Mouse (Mus musculus) neural tube, embryonic 14.5 days (tissue): ENCODE measurements around the gene Cdk17. TPM values are rescaled to one million over a fixed set of nuclear protein-coding genes. Genes with fewer than 3 reads are reported as not detected.

Experiments
- ATAC-seq: fragments of 200-750 bp; cut with Nextera tagmentation; 2 replicates; pipeline ENCODE4 v1.8.0; 2017; ENCODE audit warnings: low read depth, mild to moderate bottlenecking, moderate TSS enrichment, moderate library complexity
- H3K27ac ChIP-seq: fragments of 300-500 bp; sonication (generic); 2 replicates; pipeline ENCODE4 v1.5.1; 2014; ENCODE audit warnings: low read depth, mild to moderate bottlenecking, control low read depth, low read length, moderate library complexity, mixed read lengths
- H3K27me3 ChIP-seq: fragments of 300-500 bp; sonication (generic); 2 replicates; pipeline ENCODE4 v1.6.1; 2014; ENCODE audit warnings: low read length; ENCODE audit not compliant: control insufficient read depth, insufficient read depth
- H3K36me3 ChIP-seq: fragments of 300-500 bp; sonication (generic); 2 replicates; pipeline ENCODE4 v1.6.1; 2014; ENCODE audit warnings: low read length, mixed read lengths; ENCODE audit not compliant: control insufficient read depth, insufficient read depth
- H3K4me1 ChIP-seq: fragments of 300-500 bp; sonication (generic); 2 replicates; pipeline ENCODE4 v1.6.1; 2014; ENCODE audit warnings: low read length; ENCODE audit not compliant: control insufficient read depth, insufficient read depth
- H3K4me2 ChIP-seq: fragments of 300-500 bp; sonication (generic); 2 replicates; pipeline ENCODE4 v1.6.1; 2014; ENCODE audit warnings: mild to moderate bottlenecking, low read depth, low read length, control low read depth
- H3K4me3 ChIP-seq: fragments of 300-500 bp; sonication (generic); 2 replicates; pipeline ENCODE4 v1.5.1; 2014; ENCODE audit warnings: low read depth, low read length, control low read depth, mixed read lengths
- H3K9ac ChIP-seq: fragments of 300-500 bp; sonication (generic); replicated peaks from 2 replicates; pipeline ENCODE4 v1.6.1; 2014; ENCODE audit warnings: low read depth, mild to moderate bottlenecking, control low read depth, low read length, mixed read lengths
- H3K9me3 ChIP-seq: fragments of 300-500 bp; sonication (generic); 2 replicates; pipeline ENCODE4 v1.6.1; 2016; ENCODE audit warnings: low read length; ENCODE audit not compliant: control insufficient read depth
- WGBS: fragments of 180-500 bp; shearing (Covaris S2); extraction: QIAGEN DNeasy Blood & Tissue Kit; methylation state at CpG from one replicate; pipeline ENCODE4 v1.1.7; 2014; 5-methylcytosine and 5-hydroxymethylcytosine counted together
- polyA plus RNA-seq: library from polyadenylated mRNA; unstranded; fragments of >200 nt; fragmentation: Nextera tagmentation; extraction: Ambion mirVana; gene quantifications from 2 replicates; pipeline ENCODE4 v1.2.1, GENCODE M21; 2014

Gene Cdk17
- polyA plus RNA-seq, 1 experiment from 2014 or later = 62.8 TPM

DNA sequence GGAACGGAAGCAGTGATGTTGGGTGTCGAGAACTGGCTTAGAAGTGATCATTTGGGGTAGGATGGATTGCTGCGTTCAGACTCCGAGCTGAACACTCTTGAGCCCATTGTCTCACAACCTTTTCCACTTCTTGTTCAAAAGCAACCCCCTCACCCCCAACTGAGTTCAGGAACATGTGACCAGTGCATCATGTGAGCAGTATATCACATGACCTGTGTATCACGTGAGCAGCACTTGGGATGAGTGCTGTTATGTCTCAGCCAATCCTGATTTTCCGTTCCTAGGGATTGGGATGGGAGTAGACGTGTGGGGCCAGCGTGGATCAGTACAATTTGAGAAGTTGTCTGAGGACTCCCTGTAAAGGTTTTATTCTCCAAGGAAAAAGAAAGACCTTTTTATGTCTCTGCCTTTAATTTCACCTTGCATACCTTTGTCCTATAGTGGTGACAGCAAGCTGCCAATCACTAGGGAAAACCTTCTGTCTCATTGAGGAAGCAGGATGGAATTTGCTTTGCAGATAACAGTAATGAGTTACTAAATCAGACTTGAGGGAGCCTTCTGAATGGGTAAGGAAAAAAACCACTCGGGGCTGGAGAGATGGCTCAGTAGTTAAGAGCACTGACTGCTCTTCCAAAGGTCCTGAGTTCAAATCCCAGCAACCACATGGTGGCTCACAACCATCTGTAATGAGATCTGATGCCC, 28.7 kb upstream of the Cdk17 start:
- H3K36me3 ChIP-seq = no peaks in the 10 kb centered on the region

GRCm38 (mm10) chr10:93138730-93139129, 21.9 kb upstream of the Cdk17 start:
- H3K27me3 ChIP-seq = no peaks in the 10 kb centered on the region
- 92% methylated on average over 3 of the region's 3 CpGs for WGBS
- H3K4me2 ChIP-seq = no peak overlapping the region
- H3K9me3 ChIP-seq = no peaks in the 10 kb centered on the region
- H3K27ac ChIP-seq = no peak overlapping the region
- no peaks in the 10 kb centered on the region for H3K4me1 ChIP-seq
- ATAC-seq = no peak
- no peak overlapping the region for H3K4me3 ChIP-seq
- no peaks in the 10 kb centered on the region for H3K36me3 ChIP-seq
- H3K9ac ChIP-seq = no peak overlapping the region

More for the DNA sequence above, 28.7 kb upstream of the Cdk17 start:
- H3K4me3 ChIP-seq = no peak overlapping the region
- 89% methylated on average over 9 of the region's 9 CpGs for WGBS
- no peaks in the 10 kb centered on the region for H3K4me1 ChIP-seq
- H3K4me2 ChIP-seq = no peak overlapping the region
- H3K27ac ChIP-seq = no peak overlapping the region
- H3K9me3 ChIP-seq = no peaks in the 10 kb centered on the region
- H3K9ac ChIP-seq = no peak overlapping the region
- no peaks in the 10 kb centered on the region for H3K27me3 ChIP-seq
- no peak for ATAC-seq

- H3K36me3 ChIP-seq = no peaks in the 10 kb centered on the region
- no peaks in the 10 kb centered on the region for H3K4me1 ChIP-seq
- no peak overlapping the region for H3K9ac ChIP-seq
- H3K4me3 ChIP-seq = no peak overlapping the region
- 56% methylated on average over 4 of the region's 4 CpGs for WGBS
- H3K9me3 ChIP-seq = no peaks in the 10 kb centered on the region
- ATAC-seq = no peak
- H3K27ac ChIP-seq = no peak overlapping the region
- H3K4me2 ChIP-seq = no peak overlapping the region
- no peaks in the 10 kb centered on the region for H3K27me3 ChIP-seq
These were observed 19.9 kb upstream of the Cdk17 start for GRCm38 (mm10) chr10:93140778-93141177.

DNA sequence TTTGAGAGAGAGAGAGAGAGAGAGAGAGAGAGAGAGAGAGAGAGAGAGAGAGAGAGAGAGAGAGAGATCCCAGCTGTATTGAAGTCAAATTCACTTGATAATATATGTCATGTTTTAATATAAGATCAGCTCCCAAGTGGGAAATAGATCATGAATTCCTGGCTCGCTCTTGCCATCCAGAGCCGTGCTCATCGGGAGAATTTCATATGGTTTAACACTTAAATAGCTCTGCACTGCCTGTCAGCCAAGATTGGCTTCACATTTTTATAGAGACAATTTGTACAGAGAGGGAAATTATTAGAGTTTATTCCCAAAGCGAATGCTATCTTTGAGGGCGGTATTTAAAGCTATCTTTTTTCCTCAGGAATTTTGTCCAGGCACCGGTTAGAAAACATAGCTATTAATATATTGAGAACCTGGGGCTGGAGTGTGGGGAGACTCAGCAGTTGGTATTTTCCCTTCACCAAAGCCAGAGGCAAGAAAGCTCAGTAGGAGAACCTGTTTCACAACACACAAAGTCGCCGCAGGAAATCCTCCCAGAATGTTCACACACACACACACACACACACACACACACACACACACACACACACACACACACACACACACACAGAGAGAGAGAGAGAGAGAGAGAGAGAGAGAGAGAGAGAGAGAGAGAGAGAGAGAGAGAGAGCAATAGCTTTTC, 17.9 kb upstream of the Cdk17 start:
- ATAC-seq = no peak
- WGBS = 48% methylated on average over 8 of the region's 8 CpGs
- Histone ChIP-seq H3K9ac (no peak overlapping the region), H3K9me3 (no peaks in the 10 kb centered on the region), H3K4me1 (no peaks in the 10 kb centered on the region), H3K4me3 (no peak overlapping the region), H3K4me2 (no peak overlapping the region), H3K27me3 (no peaks in the 10 kb centered on the region), H3K36me3 (no peaks in the 10 kb centered on the region), H3K27ac (no peak overlapping the region)

DNA sequence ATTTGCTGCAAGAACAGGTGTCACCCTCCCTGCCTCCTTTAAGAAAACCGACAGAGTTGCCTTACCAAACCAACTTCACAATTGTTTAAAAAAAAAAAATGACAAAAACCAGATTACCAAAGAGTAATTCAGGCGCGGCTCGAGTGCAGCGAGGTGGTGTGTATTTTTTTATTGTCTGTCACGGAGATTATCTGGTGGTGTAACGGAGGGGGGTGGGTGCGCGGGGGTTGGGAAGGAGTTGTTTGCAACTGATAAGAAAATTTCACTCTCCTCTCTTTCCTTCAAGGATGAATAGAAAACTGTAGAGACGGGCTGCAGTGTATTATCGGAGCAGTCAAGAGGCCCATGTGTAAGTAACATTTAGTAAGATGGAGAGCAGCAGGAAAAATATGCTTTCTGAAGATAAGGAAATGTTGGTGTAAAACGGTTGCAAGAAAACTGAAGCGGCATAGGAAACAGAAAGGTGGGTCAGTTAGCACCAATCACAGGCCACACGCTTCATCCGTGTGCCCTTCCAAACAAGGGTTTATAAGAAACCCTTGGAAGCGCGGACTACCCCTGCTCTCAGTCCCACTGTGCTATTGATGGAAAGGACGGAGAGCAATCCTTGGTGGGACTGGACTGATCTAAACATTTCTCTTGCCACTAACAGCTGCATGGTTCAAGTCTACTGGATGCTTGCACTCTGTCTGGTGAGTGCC, 17.2 kb upstream of the Cdk17 start:
- Histone ChIP-seq H3K4me3 (no peak overlapping the region), H3K27ac (no peak overlapping the region)
- WGBS = 56% methylated on average over 18 of the region's 18 CpGs

DNA sequence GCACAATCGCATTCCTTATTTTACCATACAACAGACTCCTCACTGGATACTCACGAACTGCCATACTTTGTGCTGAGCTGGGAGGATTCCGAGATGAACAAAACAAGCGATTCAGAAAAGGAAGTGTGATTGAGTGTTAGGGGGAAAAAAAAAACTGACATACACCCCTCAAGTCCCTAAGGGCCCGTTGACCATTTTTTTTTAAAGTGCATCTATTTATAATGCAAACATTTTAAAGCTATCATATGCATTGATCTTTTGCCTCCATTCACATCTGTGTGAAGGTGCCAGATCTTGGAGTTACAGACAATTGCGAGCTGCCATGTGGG, 16.7 kb upstream of the Cdk17 start:
- Histone ChIP-seq H3K4me1 (no peaks in the 10 kb centered on the region), H3K27ac (no peak overlapping the region), H3K4me2 (no peak overlapping the region), H3K36me3 (no peaks in the 10 kb centered on the region), H3K27me3 (no peaks in the 10 kb centered on the region), H3K9me3 (no peaks in the 10 kb centered on the region), H3K9ac (no peak overlapping the region), H3K4me3 (no peak overlapping the region)
- no peak for ATAC-seq
- 78% methylated on average over 6 of the region's 6 CpGs for WGBS

More for the DNA sequence above, 17.2 kb upstream of the Cdk17 start:
- Histone ChIP-seq H3K36me3 (no peaks in the 10 kb centered on the region), H3K4me2 (no peak overlapping the region), H3K27me3 (no peaks in the 10 kb centered on the region), H3K4me1 (no peaks in the 10 kb centered on the region), H3K9ac (no peak overlapping the region), H3K9me3 (no peaks in the 10 kb centered on the region)
- no peak for ATAC-seq

DNA sequence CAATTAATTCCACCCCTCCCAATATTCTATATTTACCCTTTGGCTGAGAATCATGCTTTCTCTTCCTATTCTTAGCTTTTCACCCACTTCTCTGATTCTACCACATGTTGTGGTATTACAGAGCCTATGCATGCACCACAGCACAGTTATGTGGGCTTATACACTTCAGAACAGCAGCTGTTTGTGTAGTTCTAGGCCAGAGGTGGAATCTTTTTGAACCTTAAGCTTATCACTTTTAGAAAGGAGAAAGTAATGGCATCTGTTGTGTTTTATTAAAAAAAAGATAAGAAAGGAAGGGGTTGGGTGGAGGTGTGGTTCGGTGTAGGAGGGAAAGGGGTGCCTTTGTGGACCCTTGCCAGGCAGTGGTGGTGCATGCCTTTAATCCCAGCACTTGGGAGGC, 16.1 kb upstream of the Cdk17 start:
- Histone ChIP-seq H3K9ac (no peak overlapping the region), H3K4me1 (no peaks in the 10 kb centered on the region), H3K4me2 (no peak overlapping the region), H3K27me3 (no peaks in the 10 kb centered on the region), H3K9me3 (no peaks in the 10 kb centered on the region), H3K27ac (no peak overlapping the region), H3K36me3 (no peaks in the 10 kb centered on the region), H3K4me3 (no peak overlapping the region)
- WGBS = 100% methylated on average over 1 of the region's 1 CpGs
- no peak for ATAC-seq

- Histone ChIP-seq H3K9ac (no peak overlapping the region), H3K36me3 (no peaks in the 10 kb centered on the region), H3K27ac (no peak overlapping the region), H3K9me3 (no peaks in the 10 kb centered on the region), H3K4me2 (no peak overlapping the region), H3K27me3 (no peaks in the 10 kb centered on the region), H3K4me1 (no peaks in the 10 kb centered on the region), H3K4me3 (no peak overlapping the region)
- no peak for ATAC-seq
- 84% methylated on average over 10 of the region's 10 CpGs for WGBS
These were observed 15.6 kb upstream of the Cdk17 start for GRCm38 (mm10) chr10:93145088-93145487.

- H3K4me2 ChIP-seq = no peak overlapping the region
- no peak overlapping the region for H3K9ac ChIP-seq
- no peak overlapping the region for H3K27ac ChIP-seq
- no peaks in the 10 kb centered on the region for H3K4me1 ChIP-seq
- WGBS = 95% methylated on average over 4 of the region's 4 CpGs
- no peak for ATAC-seq
- H3K36me3 ChIP-seq = no peaks in the 10 kb centered on the region
- H3K4me3 ChIP-seq = no peak overlapping the region
- H3K27me3 ChIP-seq = no peaks in the 10 kb centered on the region
- no peaks in the 10 kb centered on the region for H3K9me3 ChIP-seq
These were observed 14.1 kb upstream of the Cdk17 start for GRCm38 (mm10) chr10:93146601-93147000.
